Comparison of ENCODE assay signal across 10 mouse cellular contexts in the genomic region with DNA sequence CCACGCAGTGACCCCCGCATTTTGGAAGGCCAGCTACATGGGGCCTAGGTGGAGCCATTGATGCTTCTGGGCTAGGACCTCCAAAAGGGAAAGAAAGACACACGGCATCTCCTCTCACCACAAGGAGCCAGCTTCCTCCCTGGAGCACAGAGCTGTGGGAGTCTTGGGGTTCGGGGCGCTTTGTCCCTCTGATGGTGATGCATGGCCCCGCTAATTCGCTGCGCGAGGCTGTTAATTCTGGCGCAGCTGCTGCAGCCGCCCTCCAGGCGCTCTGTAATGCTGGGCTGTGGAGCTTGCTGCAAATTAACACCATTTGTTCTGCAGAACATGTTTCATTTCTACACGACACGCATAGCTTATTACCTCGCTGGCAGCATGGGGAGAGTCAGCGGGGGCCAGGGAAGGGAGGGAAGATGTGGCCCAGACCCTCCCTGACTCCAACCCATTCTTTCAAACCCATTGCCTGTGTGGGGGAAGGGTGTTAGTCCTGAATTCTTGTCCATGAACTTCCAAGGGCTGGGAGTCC. TPM values are rescaled to one million over a fixed set of nuclear protein-coding genes. Genes with fewer than 3 reads are reported as not detected.
DNase-seq lines count a peak whose midpoint lies in the region; ATAC-seq and TF ChIP-seq lines count a peak whose summit lies in the region.
"Had no signal": no experiment of that assay in that cellular context is flagged by ENCODE, and none has a peak within 500 bp of the region (broad histone marks: within the 10 kb centered on the region; RNA-seq: fewer than 3 reads in every experiment).

No protein-coding gene starts in this region.

- no peaks in the 10 kb centered on the region for H3K4me1 ChIP-seq in intestine, embryonic 16.5 days (ENCODE audit: control insufficient read depth, insufficient read depth, low read length)
- H3K4me1 ChIP-seq in intestine, postnatal 0 days (replicated peaks; ENCODE audit: control insufficient read depth, insufficient read depth, low read length): no peaks in the 10 kb centered on the region
- peaks cover 84% of the 10 kb centered on the region for H3K4me1 ChIP-seq in forebrain, embryonic 16.5 days (replicated peaks; ENCODE audit: control insufficient read depth, insufficient read depth, low read length)
- H3K4me1 ChIP-seq in limb, embryonic 15.5 days: peaks cover 23% of the 10 kb centered on the region
- H3K4me1 ChIP-seq in olfactory bulb, adult 2 months (ENCODE audit: control insufficient read depth, insufficient read depth, low read length): peaks cover 73% of the 10 kb centered on the region
- H3K4me1 ChIP-seq: heart, embryonic 15.5 days had no signal

- no peaks in the 10 kb centered on the region for H3K36me3 ChIP-seq in intestine, embryonic 16.5 days (ENCODE audit: control insufficient read depth, insufficient read depth, low read length)
- H3K36me3 ChIP-seq in intestine, postnatal 0 days (ENCODE audit: control insufficient read depth, insufficient read depth): no peaks in the 10 kb centered on the region
- H3K36me3 ChIP-seq in forebrain, embryonic 16.5 days (ENCODE audit: control insufficient read depth, insufficient read depth): no peaks in the 10 kb centered on the region
- no peaks in the 10 kb centered on the region for H3K36me3 ChIP-seq in limb, embryonic 15.5 days
- H3K36me3 ChIP-seq: heart, embryonic 15.5 days had no signal

- ATAC-seq in intestine, embryonic 16.5 days: no peak
- ATAC-seq in intestine, postnatal 0 days: no peak
- ATAC-seq in forebrain, embryonic 16.5 days: peak; percentile 66
- ATAC-seq in limb, embryonic 15.5 days (ENCODE audit: insufficient number of reproducible peaks, low FRiP score, low TSS enrichment, low read depth): no peak; the same call in 1 of the 2 replicates
- ATAC-seq in CD4-positive, CD25-positive, alpha-beta regulatory T cell, adult 4 months: no peak

- no peak overlapping the region for H3K4me2 ChIP-seq in intestine, embryonic 16.5 days (ENCODE audit: low read depth, low read length)
- no peak overlapping the region for H3K4me2 ChIP-seq in intestine, postnatal 0 days (replicated peaks; ENCODE audit: low read depth)
- peak overlapping the region; percentile 37 for H3K4me2 ChIP-seq in forebrain, embryonic 16.5 days (ENCODE audit: low read length)
- H3K4me2 ChIP-seq in limb, embryonic 15.5 days: peak overlapping the region; percentile 34
- H3K4me2 ChIP-seq: heart, embryonic 15.5 days had no signal

- H3K9me3 ChIP-seq in intestine, embryonic 16.5 days (ENCODE audit: control insufficient read depth, low read length): no peaks in the 10 kb centered on the region
- no peaks in the 10 kb centered on the region for H3K9me3 ChIP-seq in intestine, postnatal 0 days (ENCODE audit: control insufficient read depth)
- H3K9me3 ChIP-seq in forebrain, embryonic 16.5 days (ENCODE audit: control insufficient read depth, low read length): no peaks in the 10 kb centered on the region
- H3K9me3 ChIP-seq in limb, embryonic 15.5 days: no peaks in the 10 kb centered on the region
- H3K9me3 ChIP-seq: heart, embryonic 15.5 days had no signal

- no peak for TF ChIP-seq CTCF in intestine, postnatal 0 days (IDR thresholded peaks at IDR 0.05; ENCODE audit: low read depth)
- no peak for TF ChIP-seq CTCF in olfactory bulb, adult 2 months (IDR thresholded peaks at IDR 0.05; ENCODE audit: insufficient read depth, low read depth, low read length)

- H3K27me3 ChIP-seq in intestine, embryonic 16.5 days (replicated peaks; ENCODE audit: control insufficient read depth, insufficient read depth, low read length): peaks cover 30% of the 10 kb centered on the region
- 0 out of 2 replicates have a peak, but pooled peaks cover 9% of the 10 kb centered on the region for H3K27me3 ChIP-seq in intestine, postnatal 0 days (replicated peaks; ENCODE audit: control insufficient read depth, insufficient read depth, low read length)
- H3K27me3 ChIP-seq in forebrain, embryonic 16.5 days (replicated peaks; ENCODE audit: control insufficient read depth, insufficient read depth, low read length): no peaks in the 10 kb centered on the region
- H3K27me3 ChIP-seq in limb, embryonic 15.5 days: peaks cover 41% of the 10 kb centered on the region

- 18% methylated on average over 16 of the region's 16 CpGs for WGBS in intestine, embryonic 16.5 days
- WGBS in intestine, postnatal 0 days: 21% methylated on average over 16 of the region's 16 CpGs
- WGBS in forebrain, embryonic 16.5 days: 3% methylated on average over 16 of the region's 16 CpGs
- 8% methylated on average over 16 of the region's 16 CpGs for WGBS in limb, embryonic 15.5 days
- WGBS in olfactory bulb, adult 2 months: 6% methylated on average over 16 of the region's 16 CpGs

- TF ChIP-seq POLR2A in olfactory bulb, adult 2 months (IDR thresholded peaks at IDR 0.05; ENCODE audit: insufficient read depth, low read depth, low read length): no peak

- H3K27ac ChIP-seq in intestine, embryonic 16.5 days (ENCODE audit: low read length): no peak overlapping the region
- H3K27ac ChIP-seq in intestine, postnatal 0 days (ENCODE audit: low read depth, low read length): no peak overlapping the region
- peak overlapping the region; percentile 96 for H3K27ac ChIP-seq in forebrain, embryonic 16.5 days (ENCODE audit: low read length)
- H3K27ac ChIP-seq in limb, embryonic 15.5 days: peak overlapping the region; percentile 58; the same call in 1 of the 2 replicates
- peak overlapping the region; percentile 95 for H3K27ac ChIP-seq in olfactory bulb, adult 2 months (ENCODE audit: insufficient read depth, low read depth, low read length)
- H3K27ac ChIP-seq: heart, embryonic 15.5 days had no signal

- no peak overlapping the region for H3K4me3 ChIP-seq in intestine, embryonic 16.5 days (ENCODE audit: low read length)
- H3K4me3 ChIP-seq in intestine, postnatal 0 days (ENCODE audit: low read depth, low read length): no peak overlapping the region
- H3K4me3 ChIP-seq in forebrain, embryonic 16.5 days (replicated peaks; ENCODE audit: low read length): no peak overlapping the region
- 0 out of 2 replicates have a peak overlapping the region, but pooled peaks have one; percentile 1 for H3K4me3 ChIP-seq in limb, embryonic 15.5 days
- H3K4me3 ChIP-seq in olfactory bulb, adult 2 months (ENCODE audit: insufficient read depth, low read depth, low read length): peak overlapping the region; percentile 14; the same call in 1 of the 2 replicates
- H3K4me3 ChIP-seq: heart, embryonic 15.5 days had no signal

- no peak for DNase-seq in adrenal gland, postnatal 25 days
- no peak for DNase-seq in thymus, postnatal 25 days
- DNase-seq: kidney, postnatal 25 days had no signal

- peak overlapping the region; percentile 29; the same call in 1 of the 2 replicates for H3K9ac ChIP-seq in intestine, embryonic 16.5 days (ENCODE audit: low read depth, low read length)
- no peak overlapping the region for H3K9ac ChIP-seq in intestine, postnatal 0 days (ENCODE audit: low read depth, low read length)
- peak overlapping the region; percentile 47 for H3K9ac ChIP-seq in forebrain, embryonic 16.5 days (replicated peaks; ENCODE audit: low read depth, low read length)
- H3K9ac ChIP-seq in limb, embryonic 15.5 days: peak overlapping the region; percentile 4; the same call in 1 of the 2 replicates
- H3K9ac ChIP-seq: heart, embryonic 15.5 days had no signal

RNA-seq across cellular contexts. Expression of a gene that starts 29.5 kb away (rescaled TPM):
- polyA plus RNA-seq in intestine, embryonic 16.5 days (2015; fragmentation: Nextera tagmentation; extraction: Ambion mirVana): 31.4 and 34.5 TPM in 2 replicates
- 22.8 and 22.9 TPM in 2 replicates for polyA plus RNA-seq in intestine, postnatal 0 days (2015; fragmentation: Nextera tagmentation; extraction: Ambion mirVana)
- 13.6 and 15.9 TPM in 2 replicates for polyA plus RNA-seq in forebrain, embryonic 16.5 days (2015; fragmentation: Nextera tagmentation; extraction: Ambion mirVana)
- polyA plus RNA-seq in limb, embryonic 15.5 days (2015; fragmentation: Nextera tagmentation; extraction: Ambion mirVana): 17.6 and 18.1 TPM in 2 replicates
- polyA plus RNA-seq in olfactory bulb, adult 2 months (2012; ENCODE audit: insufficient read depth, insufficient read length, low replicate concordance, missing spikeins): not detected in 2 replicates
- 1 to 10 TPM; 4.9 to 8.2 TPM for polyA plus RNA-seq in CD4-positive, CD25-positive, alpha-beta regulatory T cell, adult 4 months (2017; shearing (Covaris generic))
- 36.6 and 40.9 TPM in 2 replicates for total RNA-seq in adrenal gland, postnatal 25 days (2021)

RNA-seq across cellular contexts. Expression of a gene that starts 46.9 kb away (rescaled TPM):
- 4.1 and 5.2 TPM in 2 replicates for polyA plus RNA-seq in intestine, embryonic 16.5 days (2015; fragmentation: Nextera tagmentation; extraction: Ambion mirVana)
- polyA plus RNA-seq in intestine, postnatal 0 days (2015; fragmentation: Nextera tagmentation; extraction: Ambion mirVana): 5.9 and 7.6 TPM in 2 replicates
- polyA plus RNA-seq in forebrain, embryonic 16.5 days (2015; fragmentation: Nextera tagmentation; extraction: Ambion mirVana): 11.6 and 13.8 TPM in 2 replicates
- 4.6 and 5.1 TPM in 2 replicates for polyA plus RNA-seq in limb, embryonic 15.5 days (2015; fragmentation: Nextera tagmentation; extraction: Ambion mirVana)
- not detected in 2 replicates for polyA plus RNA-seq in olfactory bulb, adult 2 months (2012; ENCODE audit: insufficient read depth, insufficient read length, low replicate concordance, missing spikeins)
- under 1 TPM in 1 of 2 experiments, not detected in 1; 0.25 TPM for polyA plus RNA-seq in CD4-positive, CD25-positive, alpha-beta regulatory T cell, adult 4 months (2017; shearing (Covaris generic))
- total RNA-seq in adrenal gland, postnatal 25 days (2021): 12.2 and 14.1 TPM in 2 replicates

Comparison
In these comparisons a context has a peak if more than half of its experiments do, and no peak if none do; other contexts are left out.
1. H3K27ac ChIP-seq: peak in forebrain, embryonic 16.5 days (single experiment), limb, embryonic 15.5 days (single experiment) and olfactory bulb, adult 2 months (single experiment); none in intestine, embryonic 16.5 days (single experiment) and intestine, postnatal 0 days (single experiment).
2. H3K4me2 ChIP-seq: peak in forebrain, embryonic 16.5 days (single experiment) and limb, embryonic 15.5 days (single experiment); none in intestine, embryonic 16.5 days (single experiment) and intestine, postnatal 0 days (single experiment).
3. H3K4me3 ChIP-seq: peak in limb, embryonic 15.5 days (single experiment) and olfactory bulb, adult 2 months (single experiment); none in intestine, embryonic 16.5 days (single experiment), intestine, postnatal 0 days (single experiment) and forebrain, embryonic 16.5 days (single experiment).